Mouse (Mus musculus) heart, adult 9 months (tissue): Measurements from ENCODE around the gene Rpa1.
"Not testable (repeated sequence)": the region's sequence is repeated elsewhere in the genome, so short reads cannot be mapped to it uniquely, and the experiment has no call there.

Experiments
- DNase-seq, 2 experiments: peaks; one replicate each; pipeline ENCODE4 v3.0.0; 2022; ENCODE audit warnings: low spot score in 2 of 2

The Rpa1 gene

GRCm38 (mm10) chr11:75319246-75319645 lies 28.9 kb downstream of the Rpa1 start:
- DNase-seq: no peak

- no peak for DNase-seq
These were observed 29.5 kb downstream of the Rpa1 start for GRCm38 (mm10) chr11:75318351-75319221.

GRCm38 (mm10) chr11:75313834-75314233 lies 34.3 kb downstream of the Rpa1 start:
- no peak for DNase-seq

- DNase-seq: no peak
These were observed 36.4 kb downstream of the Rpa1 start for GRCm38 (mm10) chr11:75311751-75312150.

GRCm38 (mm10) chr11:75310813-75311212 lies 37.3 kb downstream of the Rpa1 start:
- DNase-seq: no peak

GRCm38 (mm10) chr11:75308650-75309049 lies 39.5 kb downstream of the Rpa1 start:
- DNase-seq: no peak

- DNase-seq: no peak
These were observed 43.3 kb downstream of the Rpa1 start for GRCm38 (mm10) chr11:75304797-75305196.

GRCm38 (mm10) chr11:75300954-75301353 lies 47.2 kb downstream of the Rpa1 start:
- no peak for DNase-seq

GRCm38 (mm10) chr11:75299786-75300185 lies 48.3 kb downstream of the Rpa1 start:
- DNase-seq: no peak

GRCm38 (mm10) chr11:75298491-75298890 lies 49.6 kb downstream of the Rpa1 start:
- no peak for DNase-seq

GRCm38 (mm10) chr11:75297631-75298030 lies 50.5 kb downstream of the Rpa1 start:
- DNase-seq: no peak

GRCm38 (mm10) chr11:75296406-75297005 lies 51.6 kb downstream of the Rpa1 start:
- no peak for DNase-seq

GRCm38 (mm10) chr11:75295534-75295933 lies 52.6 kb downstream of the Rpa1 start:
- DNase-seq: not testable (repeated sequence)

- DNase-seq: peak; percentile 35 to 54
These were observed 53.3 kb downstream of the Rpa1 start for GRCm38 (mm10) chr11:75294862-75295261.

GRCm38 (mm10) chr11:75293852-75294361 lies 54.2 kb downstream of the Rpa1 start:
- DNase-seq: no peak

GRCm38 (mm10) chr11:75292281-75292680 lies 55.8 kb downstream of the Rpa1 start:
- DNase-seq: no peak

GRCm38 (mm10) chr11:75291389-75292215 lies 56.5 kb downstream of the Rpa1 start:
- DNase-seq: no peak

- peak; percentile 68 to 88 for DNase-seq
These were observed 57.4 kb downstream of the Rpa1 start for GRCm38 (mm10) chr11:75290566-75291271.

GRCm38 (mm10) chr11:75289120-75289519 lies 59.0 kb downstream of the Rpa1 start:
- no peak for DNase-seq

GRCm38 (mm10) chr11:75288517-75288916 lies 59.6 kb downstream of the Rpa1 start:
- DNase-seq: no peak

GRCm38 (mm10) chr11:75287940-75288339 lies 60.2 kb downstream of the Rpa1 start:
- DNase-seq: no peak
